Mouse (Mus musculus): ENCODE data around the gene Ccdc153.

GRCm38 (mm10) chr9:44288076-44288958 is 47.8 kb downstream of the Ccdc153 start, which contains the start of gene Abcg4:
- TF ChIP-seq CTCF (IDR thresholded peaks at IDR 0.05; ENCODE audit: low read depth) (no peak), EP300 (IDR thresholded peaks at IDR 0.05; ENCODE audit: low read depth) (peak; percentile 87)

Data from liver, embryonic 14.5 days (tissue).